Mouse (Mus musculus) stomach, embryonic 16.5 days (tissue): ENCODE measurements around the gene Slc15a3. TPM values are rescaled to one million over a fixed set of nuclear protein-coding genes. Genes with fewer than 3 reads are reported as not detected.

Source experiments
- ATAC-seq: fragments of 200-750 bp; cut with Nextera tagmentation; 2 replicates; pipeline ENCODE4 v1.8.0; 2017; ENCODE audit warnings: moderate number of reproducible peaks, moderate TSS enrichment; ENCODE audit not compliant: insufficient read depth, low FRiP score
- H3K27ac ChIP-seq: fragments of 300-500 bp; sonication (generic); 2 replicates; pipeline ENCODE4 v1.5.1; 2014; ENCODE audit warnings: low read length
- H3K27me3 ChIP-seq: fragments of 300-500 bp; sonication (generic); 2 replicates; pipeline ENCODE4 v1.6.1; 2014; ENCODE audit warnings: low read length, control low read depth, mixed read lengths; ENCODE audit not compliant: control insufficient read depth, insufficient read depth
- H3K36me3 ChIP-seq: fragments of 300-500 bp; sonication (generic); 2 replicates; pipeline ENCODE4 v1.6.1; 2014; ENCODE audit warnings: low read length; ENCODE audit not compliant: control insufficient read depth, insufficient read depth
- H3K4me1 ChIP-seq: fragments of 300-500 bp; sonication (generic); 2 replicates; pipeline ENCODE4 v1.6.1; 2014; ENCODE audit warnings: low read length, control low read depth, mixed read lengths; ENCODE audit not compliant: control insufficient read depth, insufficient read depth
- H3K4me2 ChIP-seq: fragments of 300-500 bp; sonication (generic); 2 replicates; pipeline ENCODE4 v1.6.1; 2014; ENCODE audit warnings: low read depth, low read length, mixed read lengths
- H3K4me3 ChIP-seq: fragments of 300-500 bp; sonication (generic); replicated peaks from 2 replicates; pipeline ENCODE4 v1.5.1; 2014; ENCODE audit warnings: mild to moderate bottlenecking, low read length
- H3K9ac ChIP-seq: fragments of 300-500 bp; sonication (generic); 2 replicates; pipeline ENCODE4 v1.6.1; 2014; ENCODE audit warnings: low read length
- H3K9me3 ChIP-seq: fragments of 300-500 bp; sonication (generic); replicated peaks from 2 replicates; pipeline ENCODE4 v1.6.1; 2016; ENCODE audit warnings: low read length, control low read depth; ENCODE audit not compliant: control insufficient read depth
- WGBS: fragments of 180-500 bp; shearing (Covaris S2); extraction: QIAGEN DNeasy Blood & Tissue Kit; methylation state at CpG from one replicate; pipeline ENCODE4 v1.1.7; 2014; 5-methylcytosine and 5-hydroxymethylcytosine counted together
- polyA plus RNA-seq: library from polyadenylated mRNA; unstranded; fragments of >200 nt; fragmentation: Nextera tagmentation; extraction: Ambion mirVana; gene quantifications from 2 replicates; pipeline ENCODE4 v1.2.1, GENCODE M21; 2015

The Slc15a3 gene
- polyA plus RNA-seq, 1 experiment from 2014 or later: 0.70 TPM

DNA sequence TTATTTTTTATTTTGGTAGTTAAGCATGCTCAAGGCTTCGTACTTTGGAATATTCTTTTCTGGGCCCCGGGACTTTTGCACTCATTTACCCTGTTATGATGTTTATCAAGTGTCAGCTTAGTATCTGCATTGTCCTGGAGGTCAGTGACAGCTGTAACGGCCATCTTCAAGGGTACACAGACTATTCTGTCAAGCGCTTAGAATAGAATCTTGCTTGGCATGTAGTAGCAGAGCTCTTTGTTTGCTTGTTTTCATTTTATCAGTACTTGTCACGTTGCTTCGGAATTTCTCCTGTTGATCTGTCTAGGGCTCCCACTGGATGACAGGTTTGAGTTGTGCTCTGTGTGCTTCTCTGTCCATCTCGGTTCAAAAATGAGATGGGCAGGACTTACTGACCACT, 57.3 kb downstream of the Slc15a3 start:
- H3K36me3 ChIP-seq: peaks cover 12% of the 10 kb centered on the region

DNA sequence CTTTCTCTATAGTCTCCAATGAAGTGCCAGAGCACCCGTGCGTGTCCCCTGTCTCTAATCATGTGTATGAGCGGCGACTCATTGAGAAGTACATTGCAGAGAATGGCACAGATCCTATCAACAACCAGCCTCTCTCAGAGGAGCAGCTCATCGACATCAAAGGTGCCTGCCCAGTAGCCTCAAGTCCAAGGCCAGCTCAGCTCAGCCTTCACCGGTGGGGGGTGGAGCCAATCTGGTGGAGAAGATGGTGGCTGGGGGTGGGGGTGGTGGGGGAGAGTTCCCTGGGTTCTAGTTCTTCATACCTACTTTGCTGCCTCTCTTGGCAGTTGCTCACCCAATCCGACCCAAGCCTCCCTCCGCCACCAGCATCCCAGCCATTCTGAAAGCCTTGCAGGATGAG, 58.0 kb downstream of the Slc15a3 start:
- H3K9me3 ChIP-seq: no peaks in the 10 kb centered on the region
- no peak overlapping the region for H3K4me2 ChIP-seq

More for the DNA sequence above, 57.3 kb downstream of the Slc15a3 start:
- Histone ChIP-seq H3K9ac (peak overlapping the region; percentile 92), H3K27ac (0 out of 2 replicates have a peak overlapping the region, but pooled peaks have one; percentile 8), H3K27me3 (no peaks in the 10 kb centered on the region), H3K4me2 (peak overlapping the region; percentile 89), H3K4me3 (peak overlapping the region; percentile 93), H3K9me3 (no peaks in the 10 kb centered on the region), H3K4me1 (peaks cover 17% of the 10 kb centered on the region)
- 65% methylated on average over 7 of the region's 7 CpGs for WGBS
- no peak for ATAC-seq

GRCm38 (mm10) chr19:10900315-10900714, 60.8 kb downstream of the Slc15a3 start:
- H3K4me2 ChIP-seq: no peak overlapping the region
- 78% methylated on average over 6 of the region's 6 CpGs for WGBS

More for the DNA sequence above, 58.0 kb downstream of the Slc15a3 start:
- Histone ChIP-seq H3K4me3 (no peak overlapping the region), H3K9ac (no peak overlapping the region), H3K27me3 (no peaks in the 10 kb centered on the region), H3K4me1 (peaks cover 17% of the 10 kb centered on the region), H3K36me3 (peaks cover 19% of the 10 kb centered on the region), H3K27ac (no peak overlapping the region)
- WGBS: 82% methylated on average over 8 of the region's 8 CpGs
- ATAC-seq: no peak

GRCm38 (mm10) chr19:10901046-10901445, 61.5 kb downstream of the Slc15a3 start:
- WGBS: 90% methylated on average over 5 of the region's 5 CpGs
- Histone ChIP-seq H3K36me3 (peaks cover 22% of the 10 kb centered on the region), H3K27me3 (no peaks in the 10 kb centered on the region), H3K4me1 (peaks cover 29% of the 10 kb centered on the region), H3K9ac (no peak overlapping the region), H3K4me3 (no peak overlapping the region), H3K9me3 (no peaks in the 10 kb centered on the region), H3K4me2 (no peak overlapping the region), H3K27ac (no peak overlapping the region)
- no peak for ATAC-seq

More at GRCm38 (mm10) chr19:10900315-10900714, 60.8 kb downstream of the Slc15a3 start:
- H3K4me1 ChIP-seq: peaks cover 25% of the 10 kb centered on the region
- H3K9ac ChIP-seq: no peak overlapping the region
- H3K27ac ChIP-seq: no peak overlapping the region
- ATAC-seq: no peak
- peaks cover 22% of the 10 kb centered on the region for H3K36me3 ChIP-seq
- H3K4me3 ChIP-seq: no peak overlapping the region
- H3K27me3 ChIP-seq: no peaks in the 10 kb centered on the region
- H3K9me3 ChIP-seq: no peaks in the 10 kb centered on the region

- Histone ChIP-seq H3K9ac (no peak overlapping the region), H3K9me3 (no peaks in the 10 kb centered on the region), H3K36me3 (peaks cover 30% of the 10 kb centered on the region), H3K4me2 (no peak overlapping the region), H3K27me3 (no peaks in the 10 kb centered on the region), H3K27ac (peak overlapping the region; percentile 88), H3K4me1 (peaks cover 24% of the 10 kb centered on the region), H3K4me3 (no peak overlapping the region)
- ATAC-seq: no peak
- WGBS: 61% methylated on average over 5 of the region's 5 CpGs
Observed at GRCm38 (mm10) chr19:10904512-10904911, 65.0 kb downstream of the Slc15a3 start.

DNA sequence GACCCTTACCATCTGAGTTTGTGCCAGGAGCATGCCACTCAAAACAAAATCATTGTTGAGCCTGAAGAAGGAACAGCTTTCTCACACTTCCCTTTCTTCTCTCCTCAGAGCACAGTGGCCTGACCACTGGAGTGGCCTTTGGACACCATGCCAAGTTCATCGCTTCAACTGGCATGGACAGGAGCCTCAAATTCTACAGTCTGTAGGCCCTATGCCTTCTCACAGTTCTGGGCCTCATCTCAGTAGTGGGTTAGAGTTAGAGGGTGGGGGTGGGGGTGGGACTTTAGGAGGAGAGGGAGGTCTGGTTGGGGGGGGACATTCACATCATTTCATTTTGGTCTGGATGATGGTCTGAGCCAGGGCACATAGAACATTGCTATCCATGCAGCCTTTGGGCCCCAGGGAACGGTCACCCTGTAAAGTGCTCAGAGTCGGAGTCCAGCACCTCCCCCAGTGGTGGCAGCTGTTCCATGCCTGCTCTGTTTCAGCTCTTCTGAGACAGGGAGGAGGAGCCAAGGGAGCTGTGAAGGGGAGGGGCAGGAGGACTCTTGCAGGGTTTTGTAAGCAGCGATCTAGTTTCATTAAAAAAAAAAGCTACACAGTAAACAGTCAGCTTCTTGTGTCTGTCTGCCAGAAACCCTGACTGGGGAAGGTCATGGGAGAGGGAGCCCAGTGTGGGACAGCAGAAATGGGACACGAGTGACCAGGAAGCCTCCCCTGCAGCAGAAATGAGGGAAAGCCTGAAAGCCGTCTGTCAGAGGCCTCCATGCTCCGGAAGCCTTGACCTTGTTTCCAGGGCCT, 65.6 kb downstream of the Slc15a3 start:
- 34% methylated on average over 7 of the region's 7 CpGs for WGBS
- Histone ChIP-seq H3K4me1 (peaks cover 26% of the 10 kb centered on the region), H3K27me3 (no peaks in the 10 kb centered on the region), H3K9ac (peak overlapping the region; percentile 55), H3K4me2 (peak overlapping the region; percentile 20), H3K27ac (peak overlapping the region; percentile 94), H3K4me3 (no peak overlapping the region), H3K9me3 (no peaks in the 10 kb centered on the region), H3K36me3 (peaks cover 28% of the 10 kb centered on the region)
- peak; percentile 88 for ATAC-seq

- 49% methylated on average over 5 of the region's 5 CpGs for WGBS
- Histone ChIP-seq H3K27ac (peak overlapping the region; percentile 94), H3K27me3 (no peaks in the 10 kb centered on the region), H3K9ac (peak overlapping the region; percentile 55), H3K4me2 (peak overlapping the region; percentile 20), H3K4me1 (peaks cover 26% of the 10 kb centered on the region), H3K9me3 (no peaks in the 10 kb centered on the region), H3K36me3 (peaks cover 23% of the 10 kb centered on the region), H3K4me3 (no peak overlapping the region)
- peak; percentile 2; the same call in 1 of the 2 replicates for ATAC-seq
Observed at GRCm38 (mm10) chr19:10905728-10906000, 66.1 kb downstream of the Slc15a3 start.

GRCm38 (mm10) chr19:10907891-10908290, 68.4 kb downstream of the Slc15a3 start:
- 53% methylated on average over 3 of the region's 3 CpGs for WGBS
- Histone ChIP-seq H3K36me3 (peaks cover 7% of the 10 kb centered on the region; the same call in 1 of the 2 replicates), H3K27me3 (no peaks in the 10 kb centered on the region), H3K4me1 (peaks cover 26% of the 10 kb centered on the region), H3K27ac (peak overlapping the region; percentile 91; the same call in 1 of the 2 replicates), H3K9me3 (no peaks in the 10 kb centered on the region), H3K4me3 (no peak overlapping the region), H3K4me2 (no peak overlapping the region), H3K9ac (no peak overlapping the region)
- no peak for ATAC-seq
